Mouse (Mus musculus) bone marrow macrophage, adult 2 months (primary cell): ENCODE results near the gene Faim. TPM values are rescaled to one million over a fixed set of nuclear protein-coding genes. Genes with fewer than 3 reads are reported as not detected.

Source experiments
- H3K27ac ChIP-seq: 2 replicates; pipeline ENCODE4 v1.5.1; 2012; ENCODE audit warnings: low read depth, low read length; ENCODE audit not compliant: insufficient read depth
- H3K4me1 ChIP-seq: 2 replicates; pipeline ENCODE4 v1.6.1; 2012; ENCODE audit warnings: low read length; ENCODE audit not compliant: control insufficient read depth, insufficient read depth
- H3K4me3 ChIP-seq: 2 replicates; pipeline ENCODE4 v1.5.1; 2012; ENCODE audit warnings: mild to moderate bottlenecking, low read length, moderate library complexity; ENCODE audit not compliant: insufficient read depth
- CTCF ChIP-seq: IDR thresholded peaks from 2 replicates; pipeline ENCODE4 v1.5.1; 2012; ENCODE audit warnings: low read depth, mild to moderate bottlenecking, low read length, moderate library complexity
- POLR2A ChIP-seq: IDR thresholded peaks from 2 replicates; pipeline ENCODE4 v1.6.1; 2012; ENCODE audit warnings: mild to moderate bottlenecking, low read depth, low read length, borderline replicate concordance
- polyA plus RNA-seq: library from polyadenylated mRNA; stranded (reverse); fragments of >200 nt; gene quantifications from 2 replicates; pipeline ENCODE4 v1.2.4, GENCODE M21; 2012; ENCODE audit not compliant: missing spikeins, insufficient read depth, insufficient read length

Faim gene
- polyA plus RNA-seq = 47.4 and 51.5 TPM in 2 replicates

- no peak for TF ChIP-seq CTCF
- peak; percentile 83 for TF ChIP-seq POLR2A
- Histone ChIP-seq H3K27ac (no peak within 1 kb of the TSS; the same call in 1 of the 2 replicates), H3K4me1 (peaks cover 7% of the 10 kb centered on the region), H3K4me3 (peak within 1 kb of the TSS; percentile 91)
These were observed at the start of gene Faim for GRCm38 (mm10) chr9:98985800-98986475. Gene Faim, plus strand, starts transcription at chr9:98986373.

- H3K4me3 ChIP-seq = no peak overlapping the region
- H3K4me1 ChIP-seq = no peaks in the 10 kb centered on the region
- H3K27ac ChIP-seq = no peak overlapping the region
- no peak for TF ChIP-seq CTCF
- TF ChIP-seq POLR2A = no peak
These were observed 46.9 kb upstream of the Faim start for GRCm38 (mm10) chr9:98939290-98939689.

- H3K4me3 ChIP-seq = no peak overlapping the region
- H3K27ac ChIP-seq = no peak overlapping the region
- TF ChIP-seq CTCF = no peak
- TF ChIP-seq POLR2A = no peak
- H3K4me1 ChIP-seq = no peaks in the 10 kb centered on the region
These were observed 33.8 kb upstream of the Faim start for GRCm38 (mm10) chr9:98952171-98953050.

GRCm38 (mm10) chr9:98953291-98953690, 32.9 kb upstream of the Faim start:
- no peak overlapping the region for H3K4me3 ChIP-seq
- no peak for TF ChIP-seq POLR2A
- no peak for TF ChIP-seq CTCF
- H3K27ac ChIP-seq = no peak overlapping the region
- H3K4me1 ChIP-seq = peaks cover 2% of the 10 kb centered on the region; the same call in 1 of the 2 replicates

GRCm38 (mm10) chr9:98953830-98954229, 32.3 kb upstream of the Faim start:
- Histone ChIP-seq H3K27ac (no peak overlapping the region), H3K4me3 (no peak overlapping the region), H3K4me1 (peaks cover 2% of the 10 kb centered on the region; the same call in 1 of the 2 replicates)
- no peak for TF ChIP-seq CTCF
- no peak for TF ChIP-seq POLR2A

GRCm38 (mm10) chr9:98954391-98955102, 31.6 kb upstream of the Faim start:
- TF ChIP-seq POLR2A (no peak), CTCF (no peak)
- Histone ChIP-seq H3K4me1 (peaks cover 2% of the 10 kb centered on the region; the same call in 1 of the 2 replicates), H3K27ac (no peak overlapping the region), H3K4me3 (peak overlapping the region; percentile 34)

- peak within 1 kb of the TSS; percentile 34 for H3K4me3 ChIP-seq
- TF ChIP-seq POLR2A = no peak
- no peak for TF ChIP-seq CTCF
- peaks cover 2% of the 10 kb centered on the region; the same call in 1 of the 2 replicates for H3K4me1 ChIP-seq
- H3K27ac ChIP-seq = no peak within 1 kb of the TSS
These were observed 31.0 kb upstream of the Faim start, which contains the start of gene Foxl2 for GRCm38 (mm10) chr9:98955103-98955715. Gene Foxl2, plus strand, starts transcription at chr9:98955288.

- Histone ChIP-seq H3K4me1 (peaks cover 2% of the 10 kb centered on the region; the same call in 1 of the 2 replicates), H3K4me3 (peak overlapping the region; percentile 34), H3K27ac (no peak overlapping the region)
- no peak for TF ChIP-seq POLR2A
These were observed 30.4 kb upstream of the Faim start for GRCm38 (mm10) chr9:98955716-98956224.
